Mouse (Mus musculus) heart, embryonic 11.5 days (tissue): ENCODE measurements around the gene Ccdc191. TPM values are rescaled to one million over a fixed set of nuclear protein-coding genes. Genes with fewer than 3 reads are reported as not detected.

Experiments
- ATAC-seq: fragments of 200-750 bp; cut with Nextera tagmentation; replicated peaks from 2 replicates; pipeline ENCODE4 v1.8.0; 2017; ENCODE audit warnings: moderate library complexity; ENCODE audit not compliant: insufficient number of reproducible peaks, low FRiP score, low TSS enrichment
- H3K27ac ChIP-seq: fragments of 300-500 bp; sonication (generic); 2 replicates; pipeline ENCODE4 v1.5.1; 2014; ENCODE audit warnings: mild to moderate bottlenecking, low read depth, low read length
- H3K27me3 ChIP-seq: fragments of 300-500 bp; sonication (generic); 2 replicates; pipeline ENCODE4 v1.6.1; 2014; ENCODE audit warnings: mild to moderate bottlenecking, low read length, mixed read lengths; ENCODE audit not compliant: control insufficient read depth, insufficient read depth
- H3K36me3 ChIP-seq: fragments of 300-500 bp; sonication (generic); 2 replicates; pipeline ENCODE4 v1.6.1; 2014; ENCODE audit warnings: mild to moderate bottlenecking, low read length, moderate library complexity, mixed read lengths; ENCODE audit not compliant: control insufficient read depth, insufficient read depth
- H3K4me1 ChIP-seq: fragments of 300-500 bp; sonication (generic); 2 replicates; pipeline ENCODE4 v1.6.1; 2014; ENCODE audit warnings: low read length; ENCODE audit not compliant: control insufficient read depth, insufficient read depth
- H3K4me2 ChIP-seq: fragments of 300-500 bp; sonication (generic); 2 replicates; pipeline ENCODE4 v1.6.1; 2014; ENCODE audit warnings: mild to moderate bottlenecking, moderate library complexity
- H3K4me3 ChIP-seq: fragments of 300-500 bp; sonication (generic); 2 replicates; pipeline ENCODE4 v1.5.1; 2014; ENCODE audit warnings: low read depth, low read length
- H3K9ac ChIP-seq: fragments of 300-500 bp; sonication (generic); 2 replicates; pipeline ENCODE4 v1.6.1; 2014; ENCODE audit warnings: mild to moderate bottlenecking, low read depth, low read length, moderate library complexity
- H3K9me3 ChIP-seq: fragments of 300-500 bp; sonication (generic); replicated peaks from 2 replicates; pipeline ENCODE4 v1.6.1; 2016; ENCODE audit warnings: low read length; ENCODE audit not compliant: control insufficient read depth
- WGBS: fragments of 180-500 bp; shearing (Covaris S2); extraction: QIAGEN DNeasy Blood & Tissue Kit; methylation state at CpG from one replicate; pipeline ENCODE4 v1.1.7; 2014; ENCODE audit not compliant: insufficient replicate concordance; 5-methylcytosine and 5-hydroxymethylcytosine counted together
- polyA plus RNA-seq: library from polyadenylated mRNA; unstranded; fragments of >200 nt; fragmentation: Nextera tagmentation; extraction: Ambion mirVana; gene quantifications from 2 replicates; pipeline ENCODE4 v1.2.1, GENCODE M21; 2014

The Ccdc191 gene
- polyA plus RNA-seq: 9.2 and 10.2 TPM in 2 replicates

- ATAC-seq: peak; percentile 100
- H3K36me3 ChIP-seq: no peaks in the 10 kb centered on the region
- peak within 1 kb of the TSS; percentile 65 for H3K4me3 ChIP-seq
- H3K27me3 ChIP-seq: no peaks in the 10 kb centered on the region
- H3K4me1 ChIP-seq: peaks cover 9% of the 10 kb centered on the region; the same call in 1 of the 2 replicates
- peak within 1 kb of the TSS; percentile 83 for H3K9ac ChIP-seq
- under 1% methylated on average over 33 of the region's 33 CpGs for WGBS
- peak within 1 kb of the TSS; percentile 61 for H3K27ac ChIP-seq
- H3K9me3 ChIP-seq: no peaks in the 10 kb centered on the region
- H3K4me2 ChIP-seq: peak within 1 kb of the TSS; percentile 91
Measured at GRCm38 (mm10) chr16:43889208-43890004, at the start of gene Ccdc191. Gene Ccdc191, plus strand, starts transcription at chr16:43889800.

GRCm38 (mm10) chr16:43841236-43841635 lies 48.4 kb upstream of the Ccdc191 start:
- H3K36me3 ChIP-seq: no peaks in the 10 kb centered on the region
- H3K4me1 ChIP-seq: no peaks in the 10 kb centered on the region
- WGBS: 50% methylated on average over 1 of the region's 1 CpGs
- H3K27ac ChIP-seq: no peak overlapping the region
- H3K27me3 ChIP-seq: no peaks in the 10 kb centered on the region
- H3K4me3 ChIP-seq: no peak overlapping the region
- H3K9me3 ChIP-seq: no peaks in the 10 kb centered on the region
- H3K4me2 ChIP-seq: no peak overlapping the region
- H3K9ac ChIP-seq: no peak overlapping the region
- ATAC-seq: no peak

- WGBS: 66% methylated on average over 1 of the region's 1 CpGs
- ATAC-seq: no peak
Measured at GRCm38 (mm10) chr16:43849839-43850238, 39.8 kb upstream of the Ccdc191 start.

GRCm38 (mm10) chr16:43858941-43859476 lies 30.6 kb upstream of the Ccdc191 start:
- Histone ChIP-seq H3K9ac (no peak overlapping the region), H3K9me3 (no peaks in the 10 kb centered on the region), H3K4me1 (no peaks in the 10 kb centered on the region), H3K4me3 (no peak overlapping the region), H3K27ac (no peak overlapping the region), H3K4me2 (no peak overlapping the region), H3K36me3 (peaks cover 7% of the 10 kb centered on the region), H3K27me3 (no peaks in the 10 kb centered on the region)
- 87% methylated on average over 5 of the region's 5 CpGs for WGBS
- no peak for ATAC-seq

More at GRCm38 (mm10) chr16:43849839-43850238, 39.8 kb upstream of the Ccdc191 start:
- Histone ChIP-seq H3K27me3 (no peaks in the 10 kb centered on the region), H3K4me3 (no peak overlapping the region), H3K4me2 (no peak overlapping the region), H3K9me3 (no peaks in the 10 kb centered on the region), H3K9ac (no peak overlapping the region), H3K36me3 (no peaks in the 10 kb centered on the region), H3K4me1 (no peaks in the 10 kb centered on the region), H3K27ac (no peak overlapping the region)

DNA sequence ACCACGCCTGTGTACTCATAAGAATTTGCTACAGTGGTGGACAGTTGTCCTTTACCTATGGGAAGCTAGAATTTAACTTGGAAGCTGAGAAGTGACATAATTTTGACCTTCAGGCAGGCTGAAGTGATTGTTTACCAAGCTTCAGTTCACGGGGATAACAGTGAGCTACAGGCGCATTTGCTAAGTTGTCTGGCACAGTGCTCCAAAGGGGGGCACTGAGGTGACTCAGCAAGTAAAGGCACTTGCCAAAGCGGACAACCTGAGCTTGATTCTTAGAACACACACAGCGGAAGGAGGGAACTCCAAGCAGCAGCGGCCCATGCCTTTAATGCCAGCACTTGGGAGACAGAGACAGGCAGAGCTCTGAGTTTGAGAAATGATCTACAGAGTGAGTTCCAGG lies 29.0 kb upstream of the Ccdc191 start:
- Histone ChIP-seq H3K27me3 (no peaks in the 10 kb centered on the region), H3K9me3 (no peaks in the 10 kb centered on the region), H3K4me2 (no peak overlapping the region), H3K9ac (no peak overlapping the region), H3K4me3 (no peak overlapping the region), H3K36me3 (peaks cover 7% of the 10 kb centered on the region), H3K27ac (no peak overlapping the region), H3K4me1 (no peaks in the 10 kb centered on the region)
- no peak for ATAC-seq
- 71% methylated on average over 6 of the region's 6 CpGs for WGBS

GRCm38 (mm10) chr16:43869805-43870204 lies 19.8 kb upstream of the Ccdc191 start:
- no peaks in the 10 kb centered on the region for H3K27me3 ChIP-seq
- no peak overlapping the region for H3K9ac ChIP-seq
- peaks cover 5% of the 10 kb centered on the region; the same call in 1 of the 2 replicates for H3K4me1 ChIP-seq
- no peaks in the 10 kb centered on the region for H3K9me3 ChIP-seq
- H3K36me3 ChIP-seq: peaks cover 7% of the 10 kb centered on the region; the same call in 1 of the 2 replicates
- no peak overlapping the region for H3K4me3 ChIP-seq
- ATAC-seq: no peak
- no peak overlapping the region for H3K27ac ChIP-seq
- H3K4me2 ChIP-seq: no peak overlapping the region

DNA sequence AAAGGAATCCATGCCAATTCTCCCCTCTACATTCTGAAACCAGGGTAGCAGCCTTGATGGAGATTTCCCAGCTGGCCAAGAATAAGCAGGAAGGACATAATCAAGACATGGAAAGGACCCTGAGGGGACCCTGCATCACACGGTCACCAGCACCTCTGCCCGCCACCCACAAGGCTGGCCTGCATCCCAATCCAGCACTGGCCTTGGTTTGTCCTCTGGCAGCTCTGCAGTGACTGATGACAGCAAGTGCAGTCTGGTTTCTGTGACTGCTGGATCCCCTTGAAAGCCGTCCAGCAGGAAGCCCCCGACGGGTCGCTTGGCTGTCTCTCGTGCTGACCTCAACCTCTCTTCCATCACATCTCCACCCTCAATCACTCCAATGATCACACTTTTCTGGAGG lies 18.2 kb upstream of the Ccdc191 start:
- ATAC-seq: no peak
- WGBS: 62% methylated on average over 7 of the region's 7 CpGs
- H3K4me2 ChIP-seq: no peak overlapping the region

GRCm38 (mm10) chr16:43879769-43880168 lies 9.8 kb upstream of the Ccdc191 start:
- no peak overlapping the region for H3K4me2 ChIP-seq
- H3K36me3 ChIP-seq: peaks cover 7% of the 10 kb centered on the region; the same call in 1 of the 2 replicates
- no peak overlapping the region for H3K27ac ChIP-seq
- ATAC-seq: no peak
- 85% methylated on average over 6 of the region's 6 CpGs for WGBS
- H3K4me1 ChIP-seq: no peaks in the 10 kb centered on the region
- no peaks in the 10 kb centered on the region for H3K9me3 ChIP-seq
- H3K4me3 ChIP-seq: no peak overlapping the region
- H3K9ac ChIP-seq: no peak overlapping the region
- no peaks in the 10 kb centered on the region for H3K27me3 ChIP-seq

More for the DNA sequence above, 18.2 kb upstream of the Ccdc191 start:
- Histone ChIP-seq H3K4me1 (peaks cover 5% of the 10 kb centered on the region; the same call in 1 of the 2 replicates), H3K36me3 (peaks cover 11% of the 10 kb centered on the region), H3K27me3 (no peaks in the 10 kb centered on the region), H3K9ac (no peak overlapping the region), H3K27ac (no peak overlapping the region), H3K4me3 (no peak overlapping the region), H3K9me3 (no peaks in the 10 kb centered on the region)
